Mouse (Mus musculus) adrenal gland, postnatal 10 days (tissue): Measurements from ENCODE around the gene Adh4. TPM values are rescaled to one million over a fixed set of nuclear protein-coding genes. Genes with fewer than 3 reads are reported as not detected.
"Not testable (repeated sequence)": the region's sequence is repeated elsewhere in the genome, so short reads cannot be mapped to it uniquely, and the experiment has no call there.

Experiments
- DNase-seq: peaks from one replicate; pipeline ENCODE4 v3.0.0; 2021; ENCODE audit warnings: mixed read lengths
- total RNA-seq, 2 experiments: library from RNA; stranded (reverse); gene quantifications; 2 replicates each; pipeline ENCODE4 v1.2.3; 2021

The Adh4 gene
- total RNA-seq, 2 experiments from 2014 or later = 3.6 to 4.4 TPM

GRCm38 (mm10) chr3:138443465-138443771 lies 28.2 kb downstream of the Adh4 start:
- DNase-seq = no peak

GRCm38 (mm10) chr3:138448077-138448860 lies 33.0 kb downstream of the Adh4 start:
- DNase-seq = no peak

GRCm38 (mm10) chr3:138452169-138452568 lies 36.9 kb downstream of the Adh4 start:
- DNase-seq = no peak

- no peak for DNase-seq
Measured at GRCm38 (mm10) chr3:138454234-138454633, 39.0 kb downstream of the Adh4 start.

GRCm38 (mm10) chr3:138454711-138455435 lies 39.6 kb downstream of the Adh4 start:
- no peak for DNase-seq

GRCm38 (mm10) chr3:138458441-138458840 lies 43.2 kb downstream of the Adh4 start:
- no peak for DNase-seq

GRCm38 (mm10) chr3:138460260-138460659 lies 45.0 kb downstream of the Adh4 start:
- no peak for DNase-seq

- no peak for DNase-seq
Measured at GRCm38 (mm10) chr3:138461832-138462231, 46.6 kb downstream of the Adh4 start.

GRCm38 (mm10) chr3:138463137-138463536 lies 47.9 kb downstream of the Adh4 start:
- DNase-seq = peak; percentile 37

GRCm38 (mm10) chr3:138463807-138464206 lies 48.5 kb downstream of the Adh4 start:
- DNase-seq = no peak

- DNase-seq = no peak
Measured at GRCm38 (mm10) chr3:138464573-138465147, 49.4 kb downstream of the Adh4 start.

- not testable (repeated sequence) for DNase-seq
Measured at GRCm38 (mm10) chr3:138466656-138467055, 51.4 kb downstream of the Adh4 start.

GRCm38 (mm10) chr3:138471066-138471465 lies 55.8 kb downstream of the Adh4 start:
- no peak for DNase-seq

- no peak for DNase-seq
Measured at GRCm38 (mm10) chr3:138479489-138479888, 64.2 kb downstream of the Adh4 start.

Other genes starting within 250 kb of the Adh4 start
- not detected for gene 4930579F01Rik, start 221.6 kb upstream of the Adh4 start, total RNA-seq
- 10 to 100 TPM; 10.8 to 23.5 TPM for gene Adh7, start 197.7 kb upstream of the Adh4 start, total RNA-seq
- 1,000 to 10,000 TPM; 2,760 to 3,266 TPM for gene Adh1, start 154.5 kb upstream of the Adh4 start, total RNA-seq
- under 1 TPM in 1 of 2 experiments, not detected in 1; 0.21 TPM for gene Adh6a, start 102.2 kb upstream of the Adh4 start, total RNA-seq
- gene Adh6b, start 73.7 kb upstream of the Adh4 start, total RNA-seq = 1 to 10 TPM; 1.1 to 1.2 TPM
- 100 to 1,000 TPM; 209 TPM for gene Adh5, start 27.6 kb downstream of the Adh4 start, total RNA-seq
- gene Metap1, start 74.0 kb downstream of the Adh4 start, total RNA-seq = 10 to 100 TPM; 47.0 to 50.4 TPM
- gene Eif4e, start 110.7 kb downstream of the Adh4 start, total RNA-seq = 100 to 1,000 TPM; 152 to 172 TPM